Mouse (Mus musculus) heart, postnatal 4 days (tissue): Measurements from ENCODE around the gene Marveld2. TPM values are rescaled to one million over a fixed set of nuclear protein-coding genes. Genes with fewer than 3 reads are reported as not detected.

ENCODE experiments used
- total RNA-seq, 2 experiments: library from RNA; stranded (reverse); gene quantifications; 2 replicates each; pipeline ENCODE4 v1.2.3; 2021

Gene Marveld2
- total RNA-seq, 2 experiments from 2014 or later = 1.7 to 2.0 TPM

Other genes with a start within 250 kb of the Marveld2 start
- gene Naip1, start 164.1 kb downstream of the Marveld2 start, total RNA-seq = not detected
- gene Gtf2h2, start 124.4 kb downstream of the Marveld2 start, total RNA-seq = 10 to 100 TPM; 28.5 to 32.7 TPM
- 1 to 10 TPM; 1.6 TPM for gene Ocln, start 64.3 kb downstream of the Marveld2 start, total RNA-seq
- 100 to 1,000 TPM; 102 to 106 TPM for gene Ak6, start 34.0 kb upstream of the Marveld2 start, total RNA-seq
- gene Rad17, start 34.1 kb upstream of the Marveld2 start, total RNA-seq = 10 to 100 TPM; 21.8 to 22.5 TPM
- gene Taf9, start 34.6 kb upstream of the Marveld2 start, total RNA-seq = 10 to 100 TPM; 19.8 to 20.3 TPM
- gene Ccdc125, start 52.7 kb upstream of the Marveld2 start, total RNA-seq = 1 to 10 TPM; 1.2 to 1.6 TPM
- gene Cdk7, start 114.0 kb upstream of the Marveld2 start, total RNA-seq = 10 to 100 TPM; 38.0 to 39.1 TPM
- gene Mrps36, start 127.7 kb upstream of the Marveld2 start, total RNA-seq = 100 to 1,000 TPM; 140 to 151 TPM
- gene Cenph, start 158.9 kb upstream of the Marveld2 start, total RNA-seq = 1 to 10 TPM; 8.7 to 9.3 TPM
- gene Ccnb1, start 169.6 kb upstream of the Marveld2 start, total RNA-seq = 10 to 100 TPM; 77.4 to 91.6 TPM
- 10 to 100 TPM; 32.6 to 33.5 TPM for gene Slc30a5, start 216.5 kb upstream of the Marveld2 start, total RNA-seq